In the genomic region with DNA sequence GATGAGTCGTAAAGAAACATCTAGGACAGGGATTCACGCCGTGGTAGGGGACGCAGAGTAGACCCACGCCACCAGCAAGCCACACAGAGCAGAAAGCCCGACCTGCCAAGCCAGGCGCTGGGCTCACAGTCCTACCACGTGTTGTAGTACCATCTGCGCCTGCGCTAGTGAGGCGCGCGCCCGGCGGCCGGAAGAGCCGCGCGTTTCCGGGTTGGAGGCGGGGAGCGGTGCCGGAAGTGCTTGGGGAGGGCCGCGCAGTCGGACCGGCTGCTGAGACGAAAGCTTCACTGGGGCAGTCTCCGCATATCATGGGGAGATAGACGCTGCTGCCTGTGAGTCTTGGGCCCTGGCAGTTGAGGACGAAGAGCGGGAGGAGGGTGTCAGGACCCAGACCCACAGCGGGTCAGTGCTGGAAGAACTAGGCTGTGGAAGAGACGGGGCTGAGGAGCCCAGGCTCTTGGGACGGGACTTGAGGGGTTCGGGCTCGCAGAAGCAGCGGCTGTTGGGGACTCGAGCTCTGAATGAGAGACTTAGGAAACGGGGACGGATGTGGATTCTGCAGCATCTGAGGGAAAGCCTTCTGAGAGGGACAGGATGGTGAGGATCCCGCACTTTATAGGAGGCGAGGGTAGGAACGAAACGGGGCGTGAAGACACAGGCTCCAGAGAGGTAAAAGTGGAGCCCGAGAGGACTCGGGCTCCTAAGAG, we compare ENCODE assay signal across 8 mouse cellular contexts. TPM values are rescaled to one million over a fixed set of nuclear protein-coding genes. Genes with fewer than 3 reads are reported as not detected.
A peak's percentile ranks its signal among the peaks of the same experiment; 100 is the strongest.
DNase-seq lines count a peak whose midpoint lies in the region; ATAC-seq lines count a peak whose summit lies in the region.

Taf12 (plus strand) TSS at position 220 of the 707 bp plus-strand sequence.

- peak within 1 kb of the TSS; percentile 82 for H3K27ac ChIP-seq in hindbrain, embryonic 16.5 days (ENCODE audit: low read depth, low read length)
- peak within 1 kb of the TSS; percentile 75 for H3K27ac ChIP-seq in macrophage

- peaks cover 22% of the 10 kb centered on the region; the same call in 1 of the 2 replicates for H3K79me2 ChIP-seq in macrophage (ENCODE audit: inconsistent target)

- H3K36me3 ChIP-seq in hindbrain, embryonic 16.5 days (ENCODE audit: control insufficient read depth, insufficient read depth, low read length): no peaks in the 10 kb centered on the region
- H3K36me3 ChIP-seq in macrophage (ENCODE audit: inconsistent target): no peaks in the 10 kb centered on the region

- WGBS in hindbrain, embryonic 16.5 days: under 1% methylated on average over 48 of the region's 48 CpGs
- WGBS in macrophage (ENCODE audit: missing documents): under 1% methylated on average over 48 of the region's 48 CpGs

- H3K9me3 ChIP-seq in hindbrain, embryonic 16.5 days (ENCODE audit: control insufficient read depth, low read length): no peaks in the 10 kb centered on the region

- peak within 1 kb of the TSS; percentile 59 for H3K4me3 ChIP-seq in hindbrain, embryonic 16.5 days (ENCODE audit: low read length)
- peak within 1 kb of the TSS; percentile 82 for H3K4me3 ChIP-seq in macrophage (ENCODE audit: inconsistent target)

- peaks cover 16% of the 10 kb centered on the region for H3K4me1 ChIP-seq in hindbrain, embryonic 16.5 days (ENCODE audit: control insufficient read depth, insufficient read depth, low read depth, low read length)

- H3K9ac ChIP-seq in hindbrain, embryonic 16.5 days (ENCODE audit: low read depth, low read length): peak within 1 kb of the TSS; percentile 77

- no peaks in the 10 kb centered on the region for H3K27me3 ChIP-seq in hindbrain, embryonic 16.5 days (replicated peaks; ENCODE audit: control insufficient read depth, insufficient read depth, low read length)

- DNase-seq in R1 (ENCODE audit: low read depth, low spot score): peak; percentile 95
- DNase-seq in cerebellum, postnatal 25 days: peak; percentile 93 to 96
- peak; percentile 90 to 92 for DNase-seq in frontal cortex, postnatal 36 days (ENCODE audit: low spot score in 2 of 2)
- peak; percentile 88 to 93 for DNase-seq in left cerebral cortex, adult 18-20 months (ENCODE audit: low spot score in 2 of 2)
- peak; percentile 95 for DNase-seq in right cerebral cortex, adult 18-20 months
- peak; percentile 64 for DNase-seq in urinary bladder, postnatal 10 days (ENCODE audit: low spot score)

- ATAC-seq in hindbrain, embryonic 16.5 days: peak; percentile 92

- peak within 1 kb of the TSS; percentile 83 for H3K4me2 ChIP-seq in hindbrain, embryonic 16.5 days (ENCODE audit: low read length)

RNA-seq across cellular contexts. Expression of gene Taf12, which starts in this region (rescaled TPM):
- polyA plus RNA-seq in hindbrain, embryonic 16.5 days (2015; fragmentation: Nextera tagmentation; extraction: Ambion mirVana): 37.5 and 40.3 TPM in 2 replicates
- 10 to 100 TPM; 23.1 to 24.5 TPM for total RNA-seq in left cerebral cortex, adult 18-20 months (2021)
- 10 to 100 TPM in 5 of 26 experiments, 1 to 10 TPM in 21; 1.0 to 18.4 (median 5.5) TPM for total RNA-seq in macrophage (2018; cell fraction: chromatin; rRNA removed)
- total RNA-seq in macrophage (2018; cell fraction: cytosol; rRNA removed): 10 to 100 TPM; 13.9 to 31.4 (median 23.1) TPM
- 10 to 100 TPM in 8 of 26 experiments, 1 to 10 TPM in 18; 1.9 to 23.5 (median 6.6) TPM for total RNA-seq in macrophage (2018; cell fraction: nucleus; rRNA removed)
- polyA plus RNA-seq in macrophage (2018): 14.6 to 29.9 TPM (median 25.8 TPM) in 3 replicates

Comparison
In these comparisons a context has a peak if more than half of its experiments do, and no peak if none do; other contexts are left out.
1. Peak in every context shown above with its lines: DNase-seq, ATAC-seq, H3K4me3 ChIP-seq and H3K27ac ChIP-seq.